Mouse (Mus musculus) limb, embryonic 12.5 days (tissue): ENCODE data around the gene Kbtbd2. TPM values are rescaled to one million over a fixed set of nuclear protein-coding genes. Genes with fewer than 3 reads are reported as not detected.

Experiments
- ATAC-seq: fragments of 200-750 bp; cut with Nextera tagmentation; 2 replicates; pipeline ENCODE4 v1.8.0; 2017; ENCODE audit warnings: low read depth, moderate TSS enrichment; ENCODE audit not compliant: insufficient number of reproducible peaks, insufficient read depth, low FRiP score, low TSS enrichment
- H3K27ac ChIP-seq: fragments of 300-500 bp; sonication (generic); 2 replicates; pipeline ENCODE4 v1.5.1; 2016; ENCODE audit warnings: mild to moderate bottlenecking, moderate library complexity
- H3K27me3 ChIP-seq: fragments of 300-500 bp; sonication (generic); 2 replicates; pipeline ENCODE4 v1.6.1; 2016; ENCODE audit warnings: mild to moderate bottlenecking, moderate library complexity
- H3K36me3 ChIP-seq: fragments of 300-500 bp; sonication (generic); 2 replicates; pipeline ENCODE4 v1.6.1; 2016; ENCODE audit warnings: mild to moderate bottlenecking, moderate library complexity
- H3K4me1 ChIP-seq: fragments of 300-500 bp; sonication (generic); replicated peaks from 2 replicates; pipeline ENCODE4 v1.6.1; 2016
- H3K4me2 ChIP-seq: fragments of 300-500 bp; sonication (generic); 2 replicates; pipeline ENCODE4 v1.6.1; 2016; ENCODE audit warnings: mild to moderate bottlenecking, moderate library complexity
- H3K4me3 ChIP-seq: fragments of 300-500 bp; sonication (generic); replicated peaks from 2 replicates; pipeline ENCODE4 v1.5.1; 2016; ENCODE audit warnings: mild to moderate bottlenecking
- H3K9ac ChIP-seq: fragments of 300-500 bp; sonication (generic); replicated peaks from 2 replicates; pipeline ENCODE4 v1.6.1; 2016; ENCODE audit warnings: mild to moderate bottlenecking, moderate library complexity
- H3K9me3 ChIP-seq: fragments of 300-500 bp; sonication (generic); 2 replicates; pipeline ENCODE4 v1.6.1; 2016; ENCODE audit warnings: mild to moderate bottlenecking, moderate library complexity
- WGBS: fragments of 180-500 bp; shearing (Covaris S2); methylation state at CpG from one replicate; pipeline ENCODE4 v1.1.7; 2016; 5-methylcytosine and 5-hydroxymethylcytosine counted together
- polyA plus RNA-seq: library from polyadenylated mRNA; unstranded; fragments of >200 nt; fragmentation: Nextera tagmentation; extraction: Ambion mirVana; gene quantifications from 2 replicates; pipeline ENCODE4 v1.2.1, GENCODE M21; 2016

The Kbtbd2 gene
- polyA plus RNA-seq, result 43.1 and 45.7 TPM in 2 replicates

DNA sequence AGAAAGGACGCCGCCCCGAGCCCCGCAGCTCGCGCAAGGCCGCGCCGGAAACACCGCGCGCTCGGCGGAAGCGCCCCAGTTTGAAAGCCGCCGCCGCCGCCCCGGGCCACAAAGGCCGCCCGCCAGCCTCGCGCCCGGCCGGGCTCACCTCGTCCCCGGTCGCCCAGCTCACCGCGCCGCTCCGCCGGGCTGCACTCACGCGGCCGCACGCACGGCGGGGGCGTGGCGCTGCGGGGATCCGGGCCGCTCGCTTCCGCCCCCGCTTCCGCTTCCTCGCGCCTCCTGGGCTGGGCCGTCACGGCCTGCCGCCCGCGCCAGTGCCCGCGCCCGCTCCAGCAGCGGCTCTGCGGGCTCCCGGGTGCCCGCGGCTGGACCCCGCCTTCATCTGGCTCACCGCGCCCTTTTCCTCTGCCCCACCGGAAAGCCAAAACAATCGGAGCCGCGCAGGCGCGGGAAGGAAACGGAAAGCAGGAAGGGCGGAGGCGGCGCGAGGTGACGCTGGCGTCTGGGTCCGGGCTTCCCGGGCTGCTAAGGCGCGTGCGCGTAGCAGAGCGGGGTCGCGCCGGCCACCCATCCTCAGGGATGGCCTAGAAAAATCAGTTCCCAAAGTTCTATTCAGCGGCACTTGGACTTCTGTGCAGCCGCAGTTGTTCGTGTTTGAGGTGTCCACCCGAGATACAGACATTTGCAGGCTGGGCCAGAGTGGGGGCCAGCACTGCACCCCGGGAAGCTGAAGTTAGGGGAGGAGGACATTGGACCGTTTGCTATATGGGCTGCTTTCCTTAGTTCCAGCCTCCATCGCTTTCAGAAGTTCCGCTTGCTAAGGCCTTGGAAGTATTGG lies at the start of gene Kbtbd2:
TSS of gene Kbtbd2 (minus strand) at position 503 of the 841 bp plus-strand sequence.
- Histone ChIP-seq H3K36me3 (no peaks in the 10 kb centered on the region), H3K9ac (peak within 1 kb of the TSS; percentile 95), H3K4me3 (peak within 1 kb of the TSS; percentile 82), H3K27me3 (no peaks in the 10 kb centered on the region), H3K9me3 (no peaks in the 10 kb centered on the region), H3K27ac (peak within 1 kb of the TSS; percentile 99), H3K4me1 (peaks cover 18% of the 10 kb centered on the region), H3K4me2 (peak within 1 kb of the TSS; percentile 81)
- under 1% methylated on average over 97 of the region's 98 CpGs for WGBS
- ATAC-seq, result peak; percentile 92

DNA sequence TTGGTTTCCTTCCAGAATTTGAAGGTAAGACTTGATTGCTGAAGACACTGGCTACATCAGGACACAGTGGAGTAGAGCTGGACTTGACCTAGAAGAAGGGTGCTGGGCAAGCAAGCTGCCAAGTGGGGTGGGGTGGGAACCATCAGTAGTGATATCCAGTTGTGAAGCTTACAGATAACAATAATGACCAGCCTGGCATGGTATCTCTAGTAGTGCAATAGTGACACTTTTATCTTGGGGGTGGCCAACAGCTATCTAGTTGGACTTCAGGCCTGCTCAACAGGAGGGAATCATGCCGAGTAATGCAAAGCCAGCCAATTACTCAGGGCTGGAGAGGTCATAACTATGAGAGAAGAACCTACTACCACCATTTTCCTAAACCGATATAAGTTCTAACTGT lies 46.8 kb upstream of the Kbtbd2 start:
- H3K9ac ChIP-seq, result no peak overlapping the region
- no peak overlapping the region for H3K4me3 ChIP-seq
- no peak overlapping the region for H3K27ac ChIP-seq
- H3K4me1 ChIP-seq, result no peaks in the 10 kb centered on the region
- no peak overlapping the region for H3K4me2 ChIP-seq
- H3K36me3 ChIP-seq, result peaks cover 12% of the 10 kb centered on the region
- no peaks in the 10 kb centered on the region for H3K9me3 ChIP-seq
- no peak for ATAC-seq
- no peaks in the 10 kb centered on the region for H3K27me3 ChIP-seq
- WGBS, result 89% methylated on average over 2 of the region's 2 CpGs

GRCm38 (mm10) chr6:56843229-56843628 lies 45.6 kb upstream of the Kbtbd2 start:
- Histone ChIP-seq H3K4me1 (no peaks in the 10 kb centered on the region), H3K36me3 (peaks cover 19% of the 10 kb centered on the region), H3K9me3 (no peaks in the 10 kb centered on the region), H3K27me3 (no peaks in the 10 kb centered on the region), H3K4me3 (no peak overlapping the region), H3K4me2 (no peak overlapping the region), H3K27ac (no peak overlapping the region), H3K9ac (no peak overlapping the region)
- WGBS, result 64% methylated on average over 3 of the region's 3 CpGs
- ATAC-seq, result no peak

GRCm38 (mm10) chr6:56837621-56838020 lies 40.0 kb upstream of the Kbtbd2 start:
- WGBS, result 87% methylated on average over 3 of the region's 3 CpGs
- H3K4me2 ChIP-seq, result no peak overlapping the region
- no peaks in the 10 kb centered on the region for H3K27me3 ChIP-seq
- H3K27ac ChIP-seq, result no peak overlapping the region
- ATAC-seq, result no peak
- H3K9ac ChIP-seq, result no peak overlapping the region
- H3K36me3 ChIP-seq, result peaks cover 41% of the 10 kb centered on the region
- H3K4me3 ChIP-seq, result no peak overlapping the region
- no peaks in the 10 kb centered on the region for H3K9me3 ChIP-seq
- peaks cover 8% of the 10 kb centered on the region for H3K4me1 ChIP-seq

DNA sequence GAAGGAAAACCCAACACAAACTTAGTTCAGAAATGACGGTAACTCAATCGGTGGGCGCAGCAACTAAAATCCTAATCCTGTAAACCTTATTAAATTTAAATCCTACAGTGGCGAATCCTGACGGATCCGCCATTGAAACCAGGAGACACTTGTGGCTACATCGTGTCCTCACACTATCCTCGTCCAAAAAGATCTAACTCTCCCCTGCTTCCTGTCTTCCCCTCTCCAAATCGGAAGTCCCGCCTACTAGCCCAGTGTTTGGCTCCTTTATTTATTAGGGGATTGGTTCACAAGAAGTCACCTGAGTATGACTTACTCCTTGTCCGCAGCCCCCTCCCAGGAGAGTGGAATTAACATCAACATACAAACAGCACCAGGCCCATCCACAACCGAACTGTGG lies 39.6 kb upstream of the Kbtbd2 start:
- Histone ChIP-seq H3K9me3 (no peaks in the 10 kb centered on the region), H3K27ac (no peak overlapping the region), H3K9ac (no peak overlapping the region), H3K4me1 (peaks cover 8% of the 10 kb centered on the region), H3K4me2 (no peak overlapping the region), H3K36me3 (peaks cover 41% of the 10 kb centered on the region), H3K4me3 (no peak overlapping the region), H3K27me3 (no peaks in the 10 kb centered on the region)
- WGBS, result 95% methylated on average over 12 of the region's 12 CpGs
- ATAC-seq, result no peak

DNA sequence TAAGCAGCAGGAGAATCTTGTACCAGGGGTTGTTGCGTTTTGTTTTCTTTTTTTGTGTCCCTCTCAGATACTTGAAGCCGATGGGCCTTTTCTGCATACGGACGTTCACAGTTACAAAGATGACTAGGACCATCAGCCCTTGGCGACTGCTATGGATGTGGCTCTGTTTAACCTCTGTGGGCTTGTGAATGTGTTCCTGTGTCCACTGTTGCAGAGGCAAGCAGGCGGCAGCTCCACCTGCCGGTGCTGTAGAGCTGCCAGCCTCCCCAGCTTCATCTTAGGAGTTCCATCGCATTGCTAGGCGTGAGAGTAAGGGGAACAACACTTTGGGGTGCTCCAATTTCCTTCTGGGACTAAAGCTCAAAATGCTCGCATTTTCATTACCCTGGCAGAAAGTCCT lies 37.9 kb upstream of the Kbtbd2 start:
- WGBS, result 89% methylated on average over 10 of the region's 10 CpGs

DNA sequence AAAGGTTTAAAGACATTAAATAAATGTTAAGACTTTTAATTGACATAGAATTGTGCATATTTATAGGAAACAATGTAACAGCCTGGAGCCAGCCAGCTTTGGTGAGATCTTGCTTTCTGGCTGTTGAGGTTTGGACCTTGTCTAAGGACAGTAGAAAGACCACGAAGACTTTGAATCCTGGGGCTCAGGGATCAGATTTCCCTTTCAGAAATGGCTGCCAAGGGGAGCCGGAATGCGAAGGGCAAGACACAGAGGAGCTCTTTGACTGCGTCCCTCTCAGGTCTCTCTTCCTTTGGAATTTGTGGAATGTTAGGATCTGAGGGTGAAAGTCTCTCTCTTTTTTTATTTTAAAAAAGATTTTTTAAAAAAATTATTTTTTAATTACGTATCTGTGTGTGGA lies 37.2 kb upstream of the Kbtbd2 start:
- H3K4me1 ChIP-seq, result peaks cover 8% of the 10 kb centered on the region
- H3K4me3 ChIP-seq, result no peak overlapping the region
- no peak overlapping the region for H3K27ac ChIP-seq
- no peak overlapping the region for H3K9ac ChIP-seq
- no peak overlapping the region for H3K4me2 ChIP-seq
- H3K9me3 ChIP-seq, result no peaks in the 10 kb centered on the region
- peaks cover 36% of the 10 kb centered on the region for H3K36me3 ChIP-seq
- WGBS, result 61% methylated on average over 5 of the region's 5 CpGs
- H3K27me3 ChIP-seq, result no peaks in the 10 kb centered on the region
- no peak for ATAC-seq

More for the DNA sequence above, 37.9 kb upstream of the Kbtbd2 start:
- peaks cover 38% of the 10 kb centered on the region for H3K36me3 ChIP-seq
- H3K9me3 ChIP-seq, result no peaks in the 10 kb centered on the region
- H3K4me1 ChIP-seq, result peaks cover 8% of the 10 kb centered on the region
- H3K9ac ChIP-seq, result no peak overlapping the region
- H3K4me3 ChIP-seq, result no peak overlapping the region
- no peaks in the 10 kb centered on the region for H3K27me3 ChIP-seq
- ATAC-seq, result no peak
- H3K27ac ChIP-seq, result no peak overlapping the region
- H3K4me2 ChIP-seq, result no peak overlapping the region

GRCm38 (mm10) chr6:56832830-56833229 lies 35.2 kb upstream of the Kbtbd2 start:
- H3K27ac ChIP-seq, result no peak overlapping the region
- H3K36me3 ChIP-seq, result peaks cover 28% of the 10 kb centered on the region
- no peaks in the 10 kb centered on the region for H3K27me3 ChIP-seq
- peak overlapping the region; percentile 66 for H3K4me2 ChIP-seq
- peak overlapping the region; percentile 83; the same call in 1 of the 2 replicates for H3K9ac ChIP-seq
- H3K9me3 ChIP-seq, result no peaks in the 10 kb centered on the region
- peak overlapping the region; percentile 68 for H3K4me3 ChIP-seq
- no peak for ATAC-seq
- H3K4me1 ChIP-seq, result peaks cover 8% of the 10 kb centered on the region

DNA sequence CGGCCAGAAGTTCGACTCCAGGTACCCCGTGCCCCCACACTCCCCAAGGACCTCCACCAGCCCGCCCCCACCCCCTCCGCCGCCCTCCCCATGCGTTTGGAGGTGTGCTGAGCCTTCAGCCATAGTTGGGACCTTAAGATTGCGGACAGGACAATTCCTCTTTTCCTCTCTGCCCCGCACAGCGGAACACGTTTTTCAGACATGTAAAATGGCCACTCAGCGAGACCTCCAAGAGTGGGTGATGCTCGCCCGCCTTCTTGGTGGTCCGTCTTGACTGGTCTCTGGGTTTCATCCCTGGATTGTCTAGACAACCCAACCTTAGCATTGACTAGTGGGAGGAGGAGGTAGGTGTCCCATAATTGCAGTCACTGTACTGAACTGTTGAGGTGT lies 34.8 kb upstream of the Kbtbd2 start:
- peak overlapping the region; percentile 66 for H3K4me2 ChIP-seq
- H3K4me3 ChIP-seq, result peak overlapping the region; percentile 68
- H3K9ac ChIP-seq, result peak overlapping the region; percentile 83
- peak overlapping the region; percentile 92 for H3K27ac ChIP-seq
- H3K36me3 ChIP-seq, result peaks cover 23% of the 10 kb centered on the region
- 2% methylated on average over 15 of the region's 15 CpGs for WGBS
- H3K27me3 ChIP-seq, result no peaks in the 10 kb centered on the region
- H3K9me3 ChIP-seq, result no peaks in the 10 kb centered on the region
- peak; percentile 29; the same call in 1 of the 2 replicates for ATAC-seq
- peaks cover 8% of the 10 kb centered on the region for H3K4me1 ChIP-seq

DNA sequence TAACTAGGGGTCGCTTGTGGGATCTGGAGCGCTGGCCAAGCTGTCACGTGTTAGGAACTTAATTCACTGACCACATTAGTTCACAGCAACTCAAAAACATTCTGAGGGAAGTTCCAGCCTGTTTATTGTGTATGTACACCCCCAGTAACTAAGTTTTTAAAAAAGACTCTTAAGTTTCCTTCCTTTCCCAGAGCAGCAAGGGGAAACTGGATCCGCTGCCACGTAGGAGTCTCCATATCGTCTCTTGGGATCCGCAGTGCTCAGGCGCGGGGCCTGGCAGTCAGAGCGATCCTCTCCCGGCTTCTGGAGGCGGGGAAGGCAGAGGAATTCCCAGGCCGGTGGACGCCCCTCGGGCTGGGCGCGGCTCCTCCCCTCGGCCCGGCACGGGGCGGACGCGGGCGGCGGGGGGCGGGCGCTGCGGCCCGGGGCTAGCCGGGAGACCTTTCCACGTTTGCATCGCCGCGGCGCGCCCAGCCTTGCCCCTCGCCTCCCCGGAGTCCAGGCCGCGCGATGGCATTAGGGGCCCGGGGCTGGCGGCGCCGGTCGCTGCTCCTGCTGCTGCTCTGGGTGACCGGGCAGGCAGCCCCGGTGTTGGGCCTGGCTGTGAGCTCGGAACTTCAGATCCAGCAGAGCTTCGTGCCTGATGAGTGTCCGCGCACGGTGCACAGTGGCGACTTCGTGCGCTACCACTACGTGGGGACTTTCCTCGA lies 34.2 kb upstream of the Kbtbd2 start, which contains the start of gene Fkbp9:
TSS of gene Fkbp9 (plus strand) at position 363 of the 710 bp plus-strand sequence.
- Histone ChIP-seq H3K9ac (peak within 1 kb of the TSS; percentile 83), H3K27me3 (no peaks in the 10 kb centered on the region), H3K9me3 (no peaks in the 10 kb centered on the region), H3K27ac (peak within 1 kb of the TSS; percentile 92), H3K4me2 (peak within 1 kb of the TSS; percentile 66), H3K4me3 (peak within 1 kb of the TSS; percentile 68), H3K36me3 (peaks cover 18% of the 10 kb centered on the region), H3K4me1 (peaks cover 8% of the 10 kb centered on the region)
- peak; percentile 93 for ATAC-seq
- under 1% methylated on average over 52 of the region's 58 CpGs for WGBS

DNA sequence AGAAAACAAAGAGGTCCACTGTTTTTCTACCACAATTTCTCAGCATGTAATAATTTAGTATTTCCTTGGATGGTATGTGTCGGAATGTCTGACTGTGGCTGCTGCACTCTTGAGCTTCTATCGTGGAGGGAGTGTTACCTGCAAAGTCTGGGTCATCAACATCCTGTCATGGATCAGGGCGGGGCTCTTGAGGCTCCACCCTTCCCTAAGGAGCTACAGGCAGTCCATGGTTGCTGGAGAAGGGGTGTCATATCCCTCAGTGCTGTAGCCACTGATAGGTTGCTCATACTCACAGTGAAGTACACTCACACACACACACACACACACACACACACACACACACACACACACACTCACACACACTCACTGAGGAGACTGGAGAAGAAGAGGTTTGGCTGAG lies 28.0 kb upstream of the Kbtbd2 start:
- H3K27me3 ChIP-seq, result no peaks in the 10 kb centered on the region
- H3K4me1 ChIP-seq, result no peaks in the 10 kb centered on the region
- 55% methylated on average over 3 of the region's 3 CpGs for WGBS
- H3K36me3 ChIP-seq, result no peaks in the 10 kb centered on the region
- ATAC-seq, result no peak
- H3K4me2 ChIP-seq, result no peak overlapping the region
- H3K9me3 ChIP-seq, result no peaks in the 10 kb centered on the region
- H3K4me3 ChIP-seq, result no peak overlapping the region
- no peak overlapping the region for H3K9ac ChIP-seq
- no peak overlapping the region for H3K27ac ChIP-seq
